In the genomic region with DNA sequence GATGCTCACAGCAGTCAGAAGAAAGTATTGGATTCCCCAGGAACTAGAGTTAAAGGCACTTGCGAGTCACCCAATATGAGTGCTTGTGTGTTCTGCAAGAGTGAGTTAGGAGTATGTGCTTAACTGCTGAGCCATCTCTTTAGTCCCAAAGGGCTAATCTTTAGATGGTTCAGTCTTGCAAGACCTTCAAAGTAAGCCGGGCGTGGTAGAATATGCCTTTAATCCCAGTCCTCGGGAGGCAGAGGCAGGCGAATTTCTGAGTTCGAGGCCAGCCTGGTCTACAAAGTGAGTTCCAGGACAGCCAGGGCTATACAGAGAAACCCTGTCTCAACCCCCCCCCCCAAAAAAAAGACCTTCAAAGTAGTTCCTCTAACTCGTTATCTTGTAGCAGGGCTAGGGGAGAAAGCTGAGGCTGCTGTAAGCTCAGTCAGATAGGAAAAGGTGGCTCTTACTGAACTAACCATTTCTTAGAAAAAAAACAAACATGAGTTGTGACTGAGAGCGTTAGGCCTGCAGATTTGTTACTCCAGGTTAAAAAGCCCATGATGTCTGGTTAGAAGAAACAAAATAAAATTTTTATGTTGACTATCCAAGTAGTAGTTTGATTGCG, we compare ENCODE assay signal across 16 mouse cellular contexts. TPM values are rescaled to one million over a fixed set of nuclear protein-coding genes. Genes with fewer than 3 reads are reported as not detected.
"Had no signal": no experiment of that assay in that cellular context is flagged by ENCODE, and none has a peak within 500 bp of the region (broad histone marks: within the 10 kb centered on the region; RNA-seq: fewer than 3 reads in every experiment).

No protein-coding gene starts in this region.

- H3K27me3 ChIP-seq: neural tube, embryonic 15.5 days; stomach, embryonic 15.5 days had no signal

- H3K4me3 ChIP-seq: neural tube, embryonic 15.5 days; stomach, embryonic 15.5 days had no signal

- DNase-seq: retina, postnatal 1 day; right cerebral cortex, adult 18-20 months; right cerebral cortex, postnatal 14 days; right cerebral cortex, postnatal 25 days; right cerebral cortex, postnatal 4 days; spleen, adult 18-20 months; thymus, adult 18-20 months; thymus, adult 2 months; thymus, postnatal 14 days; thymus, postnatal 25 days; thymus, postnatal 36 days; thymus, postnatal 4 days had no signal

- H3K36me3 ChIP-seq: neural tube, embryonic 15.5 days; stomach, embryonic 15.5 days had no signal

- H3K4me2 ChIP-seq: neural tube, embryonic 15.5 days; stomach, embryonic 15.5 days had no signal

- H3K9ac ChIP-seq: neural tube, embryonic 15.5 days; stomach, embryonic 15.5 days had no signal

- H3K9me3 ChIP-seq: neural tube, embryonic 15.5 days; stomach, embryonic 15.5 days had no signal

- H3K27ac ChIP-seq: neural tube, embryonic 15.5 days; stomach, embryonic 15.5 days; stomach, postnatal 0 days had no signal

RNA-seq across cellular contexts. Expression of a gene that starts 41.8 kb away (rescaled TPM):
- polyA plus RNA-seq: stomach, embryonic 14.5 days had no signal
